Mouse (Mus musculus): ENCODE results near the gene Ctnnb1. TPM values are rescaled to one million over a fixed set of nuclear protein-coding genes. Genes with fewer than 3 reads are reported as not detected.

Gene Ctnnb1
- polyA plus RNA-seq, 1 experiment from 2014 or later = 350 TPM

DNA sequence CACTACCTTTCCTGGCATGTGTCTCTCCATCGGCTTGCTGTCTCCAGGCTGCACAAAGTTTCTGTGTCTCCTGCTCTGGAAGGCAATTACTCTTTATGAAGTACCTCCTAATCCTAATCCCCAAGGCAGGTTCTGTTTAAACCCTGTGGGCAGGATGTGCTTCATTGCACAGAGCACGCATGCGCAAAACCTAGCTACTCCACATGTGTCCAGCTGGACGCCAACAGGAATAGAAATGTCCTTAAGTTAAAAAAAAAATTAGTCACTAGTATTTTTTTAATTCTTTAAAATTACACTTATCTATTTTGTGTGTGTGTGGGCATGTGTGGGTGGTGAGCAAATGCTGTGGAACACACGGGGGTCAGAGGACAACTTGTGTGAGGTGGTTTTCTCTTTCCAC, 10.8 kb upstream of the Ctnnb1 start:
- Histone ChIP-seq H3K4me2 (ENCODE audit: low read length) (no peak overlapping the region), H3K9ac (ENCODE audit: low read depth, low read length) (no peak overlapping the region), H3K4me3 (ENCODE audit: low read length) (no peak overlapping the region), H3K9me3 (ENCODE audit: control insufficient read depth, low read length) (no peaks in the 10 kb centered on the region), H3K27ac (ENCODE audit: low read depth, low read length) (no peak overlapping the region), H3K36me3 (ENCODE audit: control insufficient read depth, insufficient read depth, low read length) (no peaks in the 10 kb centered on the region), H3K27me3 (replicated peaks; ENCODE audit: control insufficient read depth, insufficient read depth, low read length) (no peaks in the 10 kb centered on the region), H3K4me1 (ENCODE audit: control insufficient read depth, insufficient read depth, low read depth, low read length) (no peaks in the 10 kb centered on the region)
- ATAC-seq = no peak
- 82% methylated on average over 5 of the region's 5 CpGs for WGBS

DNA sequence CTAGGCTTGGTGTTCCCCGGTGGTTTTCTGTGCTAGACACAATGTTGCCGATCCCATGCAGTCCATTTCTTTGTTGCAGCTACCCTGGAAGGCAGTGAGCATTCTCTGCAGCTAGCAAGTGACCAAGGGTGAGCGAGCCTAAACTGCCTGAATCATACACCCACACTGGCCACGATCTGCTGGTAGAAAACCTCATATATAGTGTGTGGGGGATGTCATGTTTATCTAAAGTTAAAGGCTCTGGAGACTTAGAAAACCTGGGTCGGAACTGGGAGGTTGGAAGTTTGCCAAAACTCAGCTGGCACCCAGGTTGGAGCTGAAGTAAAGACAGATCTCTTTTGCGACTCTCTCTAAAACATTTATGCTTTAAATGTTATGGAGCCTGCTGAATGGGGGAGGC, 10.4 kb upstream of the Ctnnb1 start:
- Histone ChIP-seq H3K9ac (ENCODE audit: low read depth, low read length) (no peak overlapping the region), H3K4me2 (ENCODE audit: low read length) (no peak overlapping the region), H3K27ac (ENCODE audit: low read depth, low read length) (no peak overlapping the region), H3K9me3 (ENCODE audit: control insufficient read depth, low read length) (no peaks in the 10 kb centered on the region), H3K4me3 (ENCODE audit: low read length) (no peak overlapping the region), H3K4me1 (ENCODE audit: control insufficient read depth, insufficient read depth, low read depth, low read length) (no peaks in the 10 kb centered on the region), H3K27me3 (replicated peaks; ENCODE audit: control insufficient read depth, insufficient read depth, low read length) (no peaks in the 10 kb centered on the region), H3K36me3 (ENCODE audit: control insufficient read depth, insufficient read depth, low read length) (no peaks in the 10 kb centered on the region)
- WGBS = 42% methylated on average over 6 of the region's 6 CpGs
- no peak for ATAC-seq

DNA sequence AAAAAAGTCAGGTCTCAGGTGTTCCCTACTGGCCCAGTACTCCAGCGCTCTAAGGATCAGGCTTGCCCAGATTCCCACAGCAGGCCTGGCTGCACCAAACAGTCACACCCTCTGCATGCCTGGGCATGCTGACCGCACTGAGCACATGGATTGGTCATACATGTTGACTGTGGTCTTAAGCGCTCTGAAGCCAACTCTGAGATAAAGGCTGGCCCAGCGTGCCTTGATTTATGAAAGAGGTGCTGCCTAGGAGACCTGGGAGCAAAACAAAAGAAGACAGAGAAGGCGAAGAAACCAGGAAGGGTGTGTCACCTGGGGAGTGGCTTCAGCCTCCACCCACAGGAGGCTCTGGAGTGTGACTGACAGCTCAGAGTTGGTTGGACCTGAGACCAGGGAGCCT, 9.9 kb upstream of the Ctnnb1 start:
- Histone ChIP-seq H3K9me3 (ENCODE audit: control insufficient read depth, low read length) (no peaks in the 10 kb centered on the region), H3K4me1 (ENCODE audit: control insufficient read depth, insufficient read depth, low read depth, low read length) (no peaks in the 10 kb centered on the region), H3K27ac (ENCODE audit: low read depth, low read length) (no peak overlapping the region), H3K27me3 (replicated peaks; ENCODE audit: control insufficient read depth, insufficient read depth, low read length) (no peaks in the 10 kb centered on the region), H3K4me2 (ENCODE audit: low read length) (no peak overlapping the region), H3K9ac (ENCODE audit: low read depth, low read length) (no peak overlapping the region), H3K36me3 (ENCODE audit: control insufficient read depth, insufficient read depth, low read length) (no peaks in the 10 kb centered on the region), H3K4me3 (ENCODE audit: low read length) (no peak overlapping the region)
- no peak for ATAC-seq
- WGBS = 76% methylated on average over 5 of the region's 5 CpGs

DNA sequence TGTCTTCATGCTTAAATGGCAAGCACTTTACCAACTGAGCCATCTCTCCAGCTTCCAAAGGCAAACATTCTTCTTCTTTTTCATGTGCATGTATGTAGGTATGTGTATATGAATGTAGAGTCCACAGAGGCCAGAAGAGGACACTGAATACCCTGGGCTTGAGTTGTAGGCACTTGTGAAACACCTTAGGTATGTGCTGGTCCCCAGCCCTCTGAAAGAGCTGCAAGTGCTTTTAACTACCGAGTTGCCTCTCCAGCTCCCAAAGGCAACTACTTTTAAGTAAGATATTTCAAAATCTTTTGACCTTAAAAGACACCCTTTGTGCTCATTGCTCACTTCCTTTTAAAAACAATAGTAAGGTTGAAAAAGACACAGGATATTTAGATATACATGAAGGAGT, 2.9 kb upstream of the Ctnnb1 start:
- Histone ChIP-seq H3K27ac (ENCODE audit: low read depth, low read length) (no peak overlapping the region), H3K4me2 (ENCODE audit: low read length) (no peak overlapping the region), H3K4me3 (ENCODE audit: low read length) (no peak overlapping the region), H3K27me3 (replicated peaks; ENCODE audit: control insufficient read depth, insufficient read depth, low read length) (no peaks in the 10 kb centered on the region), H3K9ac (ENCODE audit: low read depth, low read length) (no peak overlapping the region), H3K9me3 (ENCODE audit: control insufficient read depth, low read length) (no peaks in the 10 kb centered on the region), H3K4me1 (ENCODE audit: control insufficient read depth, insufficient read depth, low read depth, low read length) (no peaks in the 10 kb centered on the region), H3K36me3 (ENCODE audit: control insufficient read depth, insufficient read depth, low read length) (no peaks in the 10 kb centered on the region)
- WGBS = 76% methylated on average over 1 of the region's 1 CpGs
- ATAC-seq = no peak

DNA sequence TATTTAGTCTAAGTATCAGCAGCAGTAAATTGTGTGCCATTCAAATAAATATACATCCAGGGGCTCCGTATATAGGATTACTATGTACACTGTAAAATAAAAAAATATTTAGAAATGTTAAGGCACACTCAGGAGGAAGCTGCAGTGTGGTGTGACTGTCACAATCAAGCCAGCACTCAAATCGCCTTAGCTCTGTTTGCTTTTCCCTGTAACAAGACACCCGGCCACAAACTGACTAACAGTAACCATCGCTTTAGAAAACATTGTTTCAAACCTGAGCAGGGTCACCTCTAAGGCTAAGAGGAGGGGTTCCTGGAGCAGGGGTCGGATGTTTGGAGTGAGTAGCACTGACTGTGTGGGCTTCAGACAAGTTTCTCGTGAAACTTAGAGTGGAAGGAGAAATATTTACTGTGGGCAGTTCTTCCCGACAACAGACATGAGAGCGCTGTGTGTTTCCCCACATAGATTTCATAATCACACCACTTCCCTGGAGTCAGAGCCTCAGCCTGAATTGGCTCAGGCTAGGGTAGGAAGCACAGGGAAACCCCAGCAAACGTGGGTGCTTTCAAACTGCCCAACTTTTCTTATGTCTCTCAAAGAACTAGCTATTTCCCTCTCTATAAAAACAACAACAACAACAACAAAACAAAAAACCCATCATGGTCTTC, 1.9 kb upstream of the Ctnnb1 start:
- 40% methylated on average over 9 of the region's 9 CpGs for WGBS
- ATAC-seq = no peak

DNA sequence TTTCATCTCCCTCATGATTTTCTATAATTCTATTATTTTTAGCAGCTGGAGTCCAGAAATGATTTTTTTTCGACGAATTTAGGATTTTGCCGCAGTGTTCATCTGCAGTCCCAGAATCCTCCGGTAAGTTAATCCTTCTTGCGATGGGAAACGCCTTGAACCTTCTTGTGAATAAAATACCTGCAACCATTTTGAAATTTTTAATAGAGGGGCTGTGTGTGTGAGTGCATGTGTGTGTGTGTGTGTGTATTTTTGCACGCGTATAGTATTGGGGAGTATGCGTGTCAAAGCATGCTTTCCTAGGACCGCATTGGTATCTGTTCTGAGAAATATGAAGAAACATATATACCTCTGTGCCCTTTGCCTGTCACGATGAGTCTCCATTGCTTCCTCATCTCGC, 1.0 kb downstream of the Ctnnb1 start:
- no peak for ATAC-seq
- 80% methylated on average over 12 of the region's 12 CpGs for WGBS
- no peaks in the 10 kb centered on the region for H3K36me3 ChIP-seq (ENCODE audit: control insufficient read depth, insufficient read depth, low read length)
- H3K4me3 ChIP-seq (ENCODE audit: low read length) = no peak overlapping the region
- no peak overlapping the region; the same call in 1 of the 2 replicates for H3K27ac ChIP-seq (ENCODE audit: low read depth, low read length)
- H3K9ac ChIP-seq (ENCODE audit: low read depth, low read length) = no peak overlapping the region
- H3K9me3 ChIP-seq (ENCODE audit: control insufficient read depth, low read length) = no peaks in the 10 kb centered on the region
- no peaks in the 10 kb centered on the region for H3K27me3 ChIP-seq (replicated peaks; ENCODE audit: control insufficient read depth, insufficient read depth, low read length)
- H3K4me1 ChIP-seq (ENCODE audit: control insufficient read depth, insufficient read depth, low read depth, low read length) = peaks cover 3% of the 10 kb centered on the region
- no peak overlapping the region; the same call in 1 of the 2 replicates for H3K4me2 ChIP-seq (ENCODE audit: low read length)

More for the DNA sequence above, 1.9 kb upstream of the Ctnnb1 start:
- Histone ChIP-seq H3K4me1 (ENCODE audit: control insufficient read depth, insufficient read depth, low read depth, low read length) (no peaks in the 10 kb centered on the region), H3K27ac (ENCODE audit: low read depth, low read length) (no peak overlapping the region), H3K27me3 (replicated peaks; ENCODE audit: control insufficient read depth, insufficient read depth, low read length) (no peaks in the 10 kb centered on the region), H3K9ac (ENCODE audit: low read depth, low read length) (no peak overlapping the region), H3K4me3 (ENCODE audit: low read length) (no peak overlapping the region), H3K4me2 (ENCODE audit: low read length) (no peak overlapping the region), H3K9me3 (ENCODE audit: control insufficient read depth, low read length) (no peaks in the 10 kb centered on the region), H3K36me3 (ENCODE audit: control insufficient read depth, insufficient read depth, low read length) (no peaks in the 10 kb centered on the region)

DNA sequence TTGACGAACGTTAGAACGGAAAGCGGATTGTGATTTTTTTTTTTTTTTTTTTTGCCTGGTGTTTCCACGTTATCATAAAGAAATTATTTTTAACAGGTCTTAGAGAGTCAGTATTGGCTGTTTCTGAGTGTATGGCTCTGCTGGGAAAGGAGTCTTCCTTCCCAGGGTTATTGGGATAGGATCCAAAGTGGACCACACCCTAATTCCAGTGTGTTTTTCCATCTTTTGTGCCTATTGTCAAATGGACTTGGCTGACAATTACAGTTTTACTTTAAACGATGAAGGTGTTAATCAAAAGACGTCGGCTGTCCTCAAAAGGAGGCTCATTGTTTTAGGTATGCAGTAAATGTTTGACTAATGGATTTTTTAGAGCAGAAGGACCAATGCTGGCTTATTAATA, 1.8 kb downstream of the Ctnnb1 start:
- no peaks in the 10 kb centered on the region for H3K9me3 ChIP-seq (ENCODE audit: control insufficient read depth, low read length)
- no peak for ATAC-seq
- H3K27me3 ChIP-seq (replicated peaks; ENCODE audit: control insufficient read depth, insufficient read depth, low read length) = no peaks in the 10 kb centered on the region
- H3K27ac ChIP-seq (ENCODE audit: low read depth, low read length) = no peak overlapping the region
- no peak overlapping the region for H3K4me3 ChIP-seq (ENCODE audit: low read length)
- WGBS = 69% methylated on average over 8 of the region's 8 CpGs
- H3K36me3 ChIP-seq (ENCODE audit: control insufficient read depth, insufficient read depth, low read length) = no peaks in the 10 kb centered on the region
- H3K4me2 ChIP-seq (ENCODE audit: low read length) = no peak overlapping the region
- H3K9ac ChIP-seq (ENCODE audit: low read depth, low read length) = no peak overlapping the region
- peaks cover 11% of the 10 kb centered on the region for H3K4me1 ChIP-seq (ENCODE audit: control insufficient read depth, insufficient read depth, low read depth, low read length)

DNA sequence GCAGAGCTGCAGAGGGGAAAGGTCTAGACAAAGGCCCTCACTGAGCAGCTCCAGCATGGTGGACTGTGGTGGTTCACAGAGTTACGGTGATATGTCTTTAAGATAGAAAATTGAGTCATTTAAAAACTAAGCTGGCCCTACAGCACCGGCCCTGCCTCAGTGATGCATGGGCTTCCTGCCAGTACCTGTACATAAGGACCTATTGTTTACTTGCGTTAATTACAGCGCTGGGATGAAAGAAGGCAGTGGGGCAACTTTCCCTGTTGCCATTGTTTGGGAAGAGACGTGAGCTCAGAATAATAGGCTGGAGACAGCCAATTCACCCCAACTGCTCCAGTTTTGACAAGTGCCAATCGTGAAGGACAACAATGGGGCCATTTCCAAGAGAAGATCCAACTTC, 3.4 kb downstream of the Ctnnb1 start:
- no peaks in the 10 kb centered on the region for H3K36me3 ChIP-seq (ENCODE audit: control insufficient read depth, insufficient read depth, low read length)
- no peak for ATAC-seq
- no peaks in the 10 kb centered on the region for H3K9me3 ChIP-seq (ENCODE audit: control insufficient read depth, low read length)
- H3K27me3 ChIP-seq (replicated peaks; ENCODE audit: control insufficient read depth, insufficient read depth, low read length) = no peaks in the 10 kb centered on the region
- no peak overlapping the region for H3K9ac ChIP-seq (ENCODE audit: low read depth, low read length)
- H3K4me1 ChIP-seq (ENCODE audit: control insufficient read depth, insufficient read depth, low read depth, low read length) = peaks cover 26% of the 10 kb centered on the region
- H3K4me3 ChIP-seq (ENCODE audit: low read length) = no peak overlapping the region
- no peak overlapping the region for H3K27ac ChIP-seq (ENCODE audit: low read depth, low read length)
- no peak overlapping the region; the same call in 1 of the 2 replicates for H3K4me2 ChIP-seq (ENCODE audit: low read length)
- WGBS = 22% methylated on average over 6 of the region's 6 CpGs

DNA sequence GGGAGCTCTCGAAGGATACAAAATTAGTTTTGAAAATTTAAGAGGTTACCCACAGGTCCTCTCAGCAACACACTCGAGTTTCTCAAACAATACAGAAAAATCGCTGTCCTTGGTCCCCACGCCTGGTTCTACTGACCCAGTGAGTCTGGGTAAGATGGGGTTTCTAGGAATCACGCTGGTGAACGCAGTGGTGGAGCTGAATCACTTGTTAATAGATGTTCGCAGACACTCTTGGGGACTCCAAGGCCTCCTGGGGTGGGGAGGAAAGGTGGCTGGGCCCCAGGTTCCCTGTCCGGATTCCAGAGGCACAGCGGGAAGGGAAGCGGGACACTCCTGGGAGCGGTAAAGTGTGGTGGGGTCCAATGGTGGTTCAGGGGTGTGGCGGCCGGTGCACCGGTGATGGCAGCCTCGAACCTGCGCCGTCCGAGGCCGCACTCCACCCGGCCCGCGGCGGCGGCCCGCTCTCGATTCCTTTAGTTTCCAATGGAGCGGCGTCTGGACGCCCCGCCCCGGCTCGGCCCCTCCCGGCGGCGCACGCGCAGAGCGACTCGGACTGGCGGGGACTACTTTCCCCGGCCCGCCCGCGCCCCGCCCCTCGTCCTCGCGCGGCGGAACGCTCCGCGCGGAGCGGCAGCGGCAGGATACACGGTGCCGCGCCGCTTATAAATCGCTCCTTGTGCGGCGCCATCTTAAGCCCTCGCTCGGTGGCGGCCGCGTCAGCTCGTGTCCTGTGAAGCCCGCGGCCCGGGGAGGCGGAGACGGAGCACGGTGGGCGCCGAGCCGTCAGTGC, 4.0 kb downstream of the Ctnnb1 start:
- ATAC-seq = peak; percentile 90
- peaks cover 32% of the 10 kb centered on the region for H3K4me1 ChIP-seq (ENCODE audit: control insufficient read depth, insufficient read depth, low read depth, low read length)
- peak overlapping the region; percentile 94 for H3K9ac ChIP-seq (ENCODE audit: low read depth, low read length)
- no peaks in the 10 kb centered on the region for H3K9me3 ChIP-seq (ENCODE audit: control insufficient read depth, low read length)
- no peaks in the 10 kb centered on the region for H3K36me3 ChIP-seq (ENCODE audit: control insufficient read depth, insufficient read depth, low read length)
- H3K4me3 ChIP-seq (ENCODE audit: low read length) = peak overlapping the region; percentile 79
- WGBS = 6% methylated on average over 56 of the region's 78 CpGs
- no peaks in the 10 kb centered on the region for H3K27me3 ChIP-seq (replicated peaks; ENCODE audit: control insufficient read depth, insufficient read depth, low read length)
- peak overlapping the region; percentile 95 for H3K27ac ChIP-seq (ENCODE audit: low read depth, low read length)
- peak overlapping the region; percentile 75 for H3K4me2 ChIP-seq (ENCODE audit: low read length)

All from hindbrain, embryonic 16.5 days (tissue).